Mouse (Mus musculus) telencephalon, adult 2 months (tissue): Measurements from ENCODE around the gene Bdnf.
A peak's percentile ranks its signal among the peaks of the same experiment; 100 is the strongest.

ENCODE experiments used
- DNase-seq: peaks from one replicate; pipeline ENCODE4 v3.0.0-alpha.2; 2011; ENCODE audit warnings: low read depth, low spot score

The Bdnf gene

GRCm38 (mm10) chr2:109674532-109674931 lies at the start of gene Bdnf:
TSS of gene Bdnf (plus strand) at chr2:109674700.
- no peak for DNase-seq

DNA sequence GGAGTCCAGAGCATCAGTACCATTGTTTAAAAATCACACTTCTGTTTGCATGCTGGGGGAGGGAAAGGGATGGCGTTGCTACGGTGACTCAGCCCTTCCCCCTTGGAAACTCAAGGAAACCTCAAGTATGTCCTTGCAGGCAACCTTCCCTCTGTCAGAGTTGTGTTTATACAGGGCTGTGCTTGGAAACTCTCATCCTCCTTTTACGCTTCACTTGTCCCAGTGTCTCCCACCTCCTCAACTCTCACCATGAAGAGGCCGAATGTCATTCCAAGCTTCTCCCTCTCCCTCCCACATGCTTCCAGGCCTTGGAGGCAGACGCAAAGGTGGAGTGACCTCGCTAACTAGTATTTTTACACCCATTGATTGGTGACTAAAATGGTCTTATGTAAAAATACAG lies 47.6 kb upstream of the Bdnf start:
- no peak for DNase-seq

- no peak for DNase-seq
Observed at GRCm38 (mm10) chr2:109673509-109674455, 718 bp upstream of the Bdnf start.

GRCm38 (mm10) chr2:109675051-109675450 lies 551 bp downstream of the Bdnf start:
- DNase-seq: no peak

DNA sequence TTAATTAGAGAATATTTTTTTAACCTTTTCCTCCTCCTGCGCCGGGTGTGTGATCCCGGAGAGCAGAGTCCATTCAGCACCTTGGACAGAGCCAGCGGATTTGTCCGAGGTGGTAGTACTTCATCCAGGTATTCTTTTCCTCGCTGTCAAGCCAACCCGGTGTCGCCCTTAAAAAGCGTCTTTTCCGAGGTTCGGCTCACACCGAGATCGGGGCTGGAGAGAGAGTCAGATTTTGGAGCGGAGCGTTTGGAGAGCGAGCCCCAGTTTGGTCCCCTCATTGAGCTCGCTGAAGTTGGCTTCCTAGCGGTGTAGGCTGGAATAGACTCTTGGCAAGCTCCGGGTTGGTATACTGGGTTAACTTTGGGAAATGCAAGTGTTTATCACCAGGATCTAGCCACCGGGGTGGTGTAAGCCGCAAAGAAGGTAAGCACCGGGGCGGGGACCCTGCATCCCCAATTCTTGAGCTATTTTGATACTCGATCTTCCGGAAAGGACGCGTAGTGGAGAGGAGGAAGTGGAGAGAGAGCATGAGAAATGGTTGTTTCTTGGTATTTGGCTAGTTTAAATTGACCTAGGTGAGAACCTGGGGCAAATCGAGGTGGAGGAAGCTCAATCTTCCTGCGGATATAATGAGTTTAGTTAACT lies 1.6 kb downstream of the Bdnf start:
- no peak for DNase-seq

DNA sequence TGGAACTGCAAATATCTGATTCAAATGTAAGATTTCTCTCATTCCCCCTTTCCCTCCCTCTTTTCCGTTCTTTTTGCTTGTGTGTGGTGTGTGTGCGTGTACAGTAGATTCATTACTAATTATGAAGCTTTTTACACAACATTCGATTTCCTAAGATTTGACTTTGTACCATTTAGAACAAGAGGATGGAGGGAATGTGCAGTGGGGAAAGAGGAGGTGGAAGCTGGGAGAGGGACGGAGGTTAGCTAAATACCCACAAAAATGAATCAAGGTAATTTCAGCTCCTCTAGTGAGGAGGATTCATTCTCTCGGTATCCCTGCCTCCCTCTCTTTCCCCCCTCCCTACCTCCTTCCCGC lies 2.1 kb downstream of the Bdnf start:
- no peak for DNase-seq

DNA sequence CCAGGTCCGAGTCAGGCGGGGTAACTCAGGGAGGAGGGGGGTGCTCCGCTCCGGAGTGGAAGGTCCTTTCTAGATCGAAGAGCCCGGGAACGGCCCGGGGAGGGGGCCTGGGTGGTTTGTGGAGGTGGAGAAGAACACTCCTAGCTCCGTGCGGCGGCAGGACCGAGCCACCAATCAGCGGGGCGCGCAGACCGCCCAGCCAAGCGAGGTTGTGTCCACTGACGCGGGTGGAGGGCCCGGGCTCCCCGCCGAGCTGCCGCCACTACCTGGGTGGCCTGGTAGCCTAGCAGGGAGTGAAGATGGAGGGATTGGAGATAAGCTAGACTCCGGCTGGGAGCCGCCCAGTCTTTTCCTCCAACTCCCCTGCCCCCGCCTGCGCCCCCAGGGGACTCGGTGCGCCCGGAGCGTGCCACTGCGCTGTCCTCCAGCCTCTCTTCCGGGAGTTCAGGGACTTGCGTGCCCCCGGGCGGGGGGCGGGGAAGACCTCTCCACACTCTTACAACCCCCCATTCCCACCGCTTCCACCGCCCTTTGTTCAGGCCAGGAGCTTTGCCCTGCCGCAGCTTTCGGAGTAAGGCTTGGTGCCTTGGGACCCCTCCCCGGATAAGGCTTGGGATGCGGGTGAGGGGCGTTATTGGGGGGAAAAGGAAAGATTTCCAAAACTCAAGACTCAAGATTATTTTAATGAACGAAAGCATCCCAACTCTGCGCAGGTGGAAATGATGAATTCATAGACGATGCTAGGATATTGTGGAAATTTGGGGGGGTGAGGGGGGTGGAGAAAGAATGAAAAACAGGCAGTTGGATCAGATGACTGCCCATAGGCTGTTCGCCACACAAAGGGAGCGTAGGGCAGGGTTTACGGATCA lies 3.0 kb downstream of the Bdnf start:
- DNase-seq: no peak

- peak; percentile 94 for DNase-seq
Observed at GRCm38 (mm10) chr2:109678090-109678409, 3.5 kb downstream of the Bdnf start.

GRCm38 (mm10) chr2:109678454-109678853 lies 4.0 kb downstream of the Bdnf start:
- DNase-seq: no peak

- no peak for DNase-seq
Observed at GRCm38 (mm10) chr2:109679446-109679845, 4.9 kb downstream of the Bdnf start.

DNA sequence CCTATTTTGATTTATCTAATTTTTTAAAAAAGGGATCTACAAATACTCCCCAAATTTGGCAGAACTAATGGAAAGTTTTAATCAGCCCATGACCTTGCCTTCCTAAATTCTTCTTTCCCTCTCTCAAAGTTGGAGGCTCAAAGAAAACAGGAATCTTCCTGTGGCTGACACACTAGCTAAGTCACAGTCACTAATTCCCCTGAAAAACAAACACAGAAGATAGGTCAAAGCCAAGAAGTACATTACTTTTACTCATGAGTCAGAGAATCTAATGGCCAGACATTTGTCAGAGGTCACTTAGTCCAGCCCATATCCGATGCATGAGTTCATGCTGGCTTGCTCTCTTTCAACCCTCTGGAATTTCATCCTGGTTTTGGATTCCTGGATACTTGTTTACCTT lies 6.6 kb downstream of the Bdnf start:
- DNase-seq: no peak

DNA sequence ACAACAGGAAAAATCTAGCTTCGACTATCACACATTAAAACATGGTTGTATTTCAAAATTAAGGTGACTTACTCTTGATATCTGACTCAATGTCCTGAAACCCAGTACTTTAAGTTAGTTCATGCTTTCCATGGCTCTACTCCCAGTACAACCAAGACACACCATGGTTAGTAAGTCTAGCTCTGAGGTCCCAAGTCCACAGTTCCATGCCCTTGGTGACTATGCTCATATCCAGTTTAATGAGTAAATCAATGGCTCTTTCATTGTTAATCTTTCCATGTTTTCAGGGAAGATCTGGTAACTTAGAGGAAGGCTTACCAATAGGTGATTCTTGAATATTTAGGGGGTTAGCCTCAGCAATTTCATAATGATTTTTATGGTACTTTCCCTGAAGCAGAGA lies 14.2 kb downstream of the Bdnf start:
- DNase-seq: no peak

DNA sequence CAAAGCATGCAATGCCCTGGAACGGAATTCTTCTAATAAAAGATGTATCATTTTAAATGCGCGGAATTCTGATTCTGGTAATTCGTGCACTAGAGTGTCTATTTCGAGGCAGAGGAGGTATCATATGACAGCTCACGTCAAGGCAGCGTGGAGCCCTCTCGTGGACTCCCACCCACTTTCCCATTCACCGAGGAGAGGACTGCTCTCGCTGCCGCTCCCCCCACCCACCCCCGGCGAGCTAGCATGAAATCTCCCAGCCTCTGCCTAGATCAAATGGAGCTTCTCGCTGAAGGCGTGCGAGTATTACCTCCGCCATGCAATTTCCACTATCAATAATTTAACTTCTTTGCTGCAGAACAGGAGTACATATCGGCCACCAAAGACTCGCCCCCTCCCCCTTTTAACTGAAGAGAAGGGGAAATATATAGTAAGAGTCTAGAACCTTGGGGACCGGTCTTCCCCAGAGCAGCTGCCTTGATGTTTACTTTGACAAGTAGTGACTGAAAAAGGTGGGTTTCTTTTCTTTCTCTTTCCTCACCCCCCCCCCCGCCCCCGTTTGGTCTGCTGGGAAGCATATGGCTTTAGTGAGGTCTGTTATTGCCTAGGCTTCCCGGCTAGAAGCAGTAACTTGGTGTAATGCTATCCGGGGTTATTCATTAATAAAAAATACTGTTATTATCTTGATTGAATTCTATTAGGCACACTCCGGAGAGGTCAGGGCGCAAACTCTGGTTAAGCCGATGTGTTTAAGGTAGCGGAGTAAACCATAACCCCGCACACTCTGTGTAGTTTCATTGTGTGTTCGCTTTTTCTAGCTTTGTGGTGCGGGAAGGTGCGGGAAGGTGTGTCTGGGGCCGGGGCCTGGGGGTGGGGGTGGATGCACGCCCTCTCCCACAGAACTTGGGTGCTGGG lies 18.0 kb downstream of the Bdnf start:
- DNase-seq: no peak

DNA sequence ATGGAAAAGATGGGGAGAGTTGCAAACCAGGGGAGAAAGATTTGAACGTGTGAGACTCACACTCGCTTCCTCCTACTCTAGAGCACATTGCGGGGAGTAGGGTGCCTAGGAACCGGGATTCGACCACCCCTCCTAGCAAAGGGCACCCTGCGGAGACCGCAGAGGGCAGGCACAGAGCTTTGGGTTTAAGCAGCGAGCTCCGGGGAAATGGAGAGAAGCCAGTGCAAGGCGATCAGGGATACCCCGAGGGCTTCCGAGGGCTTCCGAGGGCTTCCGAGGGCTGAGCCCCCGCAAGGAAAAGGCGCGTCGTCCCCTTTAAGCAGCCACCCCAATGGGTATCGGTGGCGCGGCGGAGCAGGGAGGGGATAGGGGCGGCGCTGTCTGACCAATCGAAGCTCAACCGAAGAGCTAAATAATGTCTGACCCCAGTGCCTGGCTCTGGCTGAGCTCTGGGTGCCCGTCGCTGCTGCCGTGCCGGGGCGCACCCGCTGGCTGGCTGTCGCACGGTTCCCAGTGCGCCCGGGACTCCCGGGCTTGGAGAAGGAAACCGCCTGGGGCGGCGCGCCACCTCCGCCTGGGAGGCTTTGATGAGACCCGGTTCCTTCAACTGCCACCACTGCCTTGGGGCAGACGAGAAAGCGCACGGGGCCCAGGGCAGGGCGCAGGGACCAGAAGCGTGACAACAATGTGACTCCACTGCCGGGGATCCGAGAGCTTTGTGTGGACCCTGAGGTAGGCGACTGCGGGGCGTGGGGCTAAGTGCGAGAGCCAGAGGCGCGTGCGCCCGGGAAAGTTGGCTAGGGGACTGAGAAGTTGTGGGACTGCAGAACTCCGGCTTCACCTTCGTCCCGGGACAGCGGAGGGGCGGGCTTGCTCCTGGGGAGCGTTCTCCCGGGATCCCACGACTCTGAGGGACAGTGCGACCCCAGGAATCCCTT lies 18.9 kb downstream of the Bdnf start:
- no peak for DNase-seq

GRCm38 (mm10) chr2:109694116-109694837 lies 19.8 kb downstream of the Bdnf start:
- no peak for DNase-seq

DNA sequence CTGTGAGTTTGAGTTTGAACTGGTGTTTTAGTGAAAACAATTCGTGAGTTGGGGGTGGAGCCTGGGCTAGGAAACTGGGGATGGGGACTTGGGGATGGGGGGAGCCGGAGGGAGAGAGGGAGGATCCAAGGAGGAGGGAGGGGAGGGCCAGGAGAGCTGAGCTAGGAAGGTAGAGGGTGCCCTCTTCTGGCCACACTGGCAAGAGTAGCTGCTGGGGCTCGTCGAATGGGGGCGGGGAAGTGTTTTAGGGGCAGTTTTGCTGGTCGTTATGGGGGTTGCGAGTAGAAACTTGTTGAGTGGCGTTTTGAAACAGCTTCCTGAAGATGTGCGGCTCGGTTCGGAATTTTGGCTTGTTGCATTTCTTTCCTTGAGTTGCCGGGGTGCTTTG lies 20.3 kb downstream of the Bdnf start:
- no peak for DNase-seq

DNA sequence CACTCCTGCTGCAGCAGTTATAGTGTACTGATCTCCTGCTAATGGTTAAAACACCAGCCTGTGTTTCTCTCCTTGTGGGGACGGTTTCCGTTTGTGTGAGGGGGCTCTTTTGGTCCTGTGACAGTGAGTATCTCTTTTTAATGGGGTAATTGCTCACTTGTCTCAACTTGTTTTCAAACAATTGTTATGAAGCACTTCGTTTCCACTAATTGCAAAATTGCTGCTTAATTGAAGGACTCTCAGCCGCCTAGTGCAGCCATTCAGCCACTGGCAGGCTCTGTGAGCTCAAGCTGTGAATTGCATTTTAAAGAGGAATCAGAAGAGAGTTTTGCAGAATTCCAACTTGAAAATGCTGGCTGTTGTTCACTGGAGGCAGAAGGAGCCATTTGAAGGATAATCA lies 22.7 kb downstream of the Bdnf start:
- DNase-seq: no peak

GRCm38 (mm10) chr2:109700291-109700690 lies 25.8 kb downstream of the Bdnf start:
- DNase-seq: no peak

DNA sequence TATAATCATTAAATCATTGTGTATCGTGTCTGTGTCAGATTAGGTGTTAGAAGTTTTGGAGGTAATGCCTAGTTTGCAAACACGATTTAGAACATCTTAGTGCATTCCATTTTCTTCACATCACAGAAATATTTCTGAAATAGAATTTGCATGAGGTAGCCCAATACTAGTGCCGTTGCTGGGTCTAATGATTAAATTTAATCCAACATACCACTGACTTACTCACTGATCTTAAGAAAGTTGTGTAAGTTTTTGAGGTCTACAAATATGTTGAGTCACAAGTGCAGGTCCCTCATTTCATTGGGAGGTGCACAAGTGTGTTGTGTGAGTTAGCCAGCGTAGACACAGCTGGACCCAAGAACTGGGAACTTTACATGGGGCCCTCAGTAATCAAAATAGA lies 29.1 kb downstream of the Bdnf start:
- DNase-seq: no peak

DNA sequence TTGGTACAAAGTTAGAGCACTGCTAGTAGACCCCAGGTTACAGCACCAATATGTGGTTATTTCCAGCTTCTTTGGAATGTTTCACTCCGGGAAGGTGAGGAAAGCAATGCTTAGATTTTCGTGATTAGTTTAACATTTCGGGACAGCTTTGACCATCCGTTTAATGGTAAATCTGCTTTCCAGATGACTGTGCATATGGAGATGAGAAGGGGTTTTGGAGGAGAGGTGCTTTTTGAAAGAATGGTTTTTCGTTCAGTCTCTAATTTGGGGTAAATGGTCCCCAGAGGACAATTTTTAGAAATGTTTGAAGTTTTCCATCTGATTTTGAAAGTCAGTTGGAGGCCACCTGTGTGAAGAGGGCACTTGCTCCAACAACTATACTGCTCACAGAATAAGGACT lies 29.6 kb downstream of the Bdnf start:
- DNase-seq: no peak
